Mouse (Mus musculus): ENCODE measurements at regions not wholly inside any gene's neighbourhood (a gene's known extent, or its start where the extent isn't known, plus 50 kb on each side); places are given as distances from the start of the nearest gene placed in this dataset.
A peak's percentile ranks its signal among the peaks of the same experiment; 100 is the strongest.

GRCm38 (mm10) chr19:27021930-27022329 lies 136.2 kb downstream of the Gm815 start:
- DNase-seq (ENCODE audit: low spot score), result no peak
- intact Hi-C loops (cut with DNase I), result no loop called here

GRCm38 (mm10) chr19:27022917-27023316 lies 137.2 kb downstream of the Gm815 start:
- DNase-seq (ENCODE audit: low spot score), result no peak
- intact Hi-C loops (cut with DNase I), result no loop called here

- no peak for DNase-seq (ENCODE audit: low spot score)
- intact Hi-C loops (cut with DNase I), result no loop called here
Observed at GRCm38 (mm10) chr19:27028834-27029233, 143.2 kb downstream of the Gm815 start.

GRCm38 (mm10) chr19:27031030-27031700 lies 145.5 kb downstream of the Gm815 start:
- no peak for DNase-seq (ENCODE audit: low spot score)
- intact Hi-C loops (cut with DNase I), result loop anchor here (10.0 kb wide), 2 partner anchors 134 to 184 kb away; partner anchors contain the start of gene Vldlr

- intact Hi-C loops (cut with DNase I), result loop anchor here (10.0 kb wide), 2 partner anchors 132 to 182 kb away; partner anchors contain the start of gene Vldlr
- no peak for DNase-seq (ENCODE audit: low spot score)
Observed at GRCm38 (mm10) chr19:27032621-27033020, 146.9 kb downstream of the Gm815 start.

- DNase-seq (ENCODE audit: low spot score), result no peak
- intact Hi-C loops (cut with DNase I), result loop anchor here (10.0 kb wide), 2 partner anchors 127 to 177 kb away; partner anchors contain the start of gene Vldlr
Observed at GRCm38 (mm10) chr19:27038298-27038697, 152.6 kb downstream of the Gm815 start.

- intact Hi-C loops (cut with DNase I), result loop anchor here (5.0 kb wide), 1 partner anchor 57 kb away; no protein-coding TSS in a partner anchor
Observed at GRCm38 (mm10) chr19:27040321-27041025, 154.8 kb downstream of the Gm815 start.

GRCm38 (mm10) chr19:27066449-27067181 lies 149.7 kb upstream of the Vldlr start:
- DNase-seq (ENCODE audit: low spot score), result no peak
- intact Hi-C loops (cut with DNase I), result no loop called here

More at GRCm38 (mm10) chr19:27040321-27041025, 154.8 kb downstream of the Gm815 start:
- no peak for DNase-seq (ENCODE audit: low spot score)

GRCm38 (mm10) chr19:27073281-27073680 lies 143.0 kb upstream of the Vldlr start:
- intact Hi-C loops (cut with DNase I), result no loop called here

GRCm38 (mm10) chr19:27075019-27075418 lies 141.3 kb upstream of the Vldlr start:
- intact Hi-C loops (cut with DNase I), result no loop called here
- DNase-seq (ENCODE audit: low spot score), result no peak

More at GRCm38 (mm10) chr19:27073281-27073680, 143.0 kb upstream of the Vldlr start:
- DNase-seq (ENCODE audit: low spot score), result no peak

- no peak for DNase-seq (ENCODE audit: low spot score)
- intact Hi-C loops (cut with DNase I), result no loop called here
Observed at GRCm38 (mm10) chr19:27076920-27077512, 139.3 kb upstream of the Vldlr start.

GRCm38 (mm10) chr19:27087344-27087743 lies 128.9 kb upstream of the Vldlr start:
- no peak for DNase-seq (ENCODE audit: low spot score)
- intact Hi-C loops (cut with DNase I), result no loop called here

- no peak for DNase-seq (ENCODE audit: low spot score)
- intact Hi-C loops (cut with DNase I), result no loop called here
Observed at GRCm38 (mm10) chr19:27087833-27088232, 128.5 kb upstream of the Vldlr start.

- intact Hi-C loops (cut with DNase I), result no loop called here
- no peak for DNase-seq (ENCODE audit: low spot score)
Observed at GRCm38 (mm10) chr19:27089099-27089498, 127.2 kb upstream of the Vldlr start.

- intact Hi-C loops (cut with DNase I), result no loop called here
- no peak for DNase-seq (ENCODE audit: low spot score)
Observed at GRCm38 (mm10) chr19:27091603-27092002, 124.7 kb upstream of the Vldlr start.

GRCm38 (mm10) chr19:27094777-27095478 lies 121.4 kb upstream of the Vldlr start:
- intact Hi-C loops (cut with DNase I), result loop anchor here (5.0 kb wide), 1 partner anchor 53 kb away; no protein-coding TSS in a partner anchor
- DNase-seq (ENCODE audit: low spot score), result no peak

GRCm38 (mm10) chr19:27099921-27100320 lies 116.4 kb upstream of the Vldlr start:
- peak; percentile 3 for DNase-seq (ENCODE audit: low spot score)
- intact Hi-C loops (cut with DNase I), result loop anchor here (5.0 to 10.0 kb wide), 3 partner anchors 58 to 205 kb away; no protein-coding TSS in a partner anchor

- no peak for DNase-seq (ENCODE audit: low spot score)
- intact Hi-C loops (cut with DNase I), result no loop called here
Observed at GRCm38 (mm10) chr19:27110437-27110836, 105.8 kb upstream of the Vldlr start.

GRCm38 (mm10) chr19:27120876-27121275 lies 95.4 kb upstream of the Vldlr start:
- intact Hi-C loops (cut with DNase I), result loop anchor here (5.0 to 10.0 kb wide), 2 partner anchors 94 to 296 kb away; partner anchors contain the start of gene Vldlr

More at GRCm38 (mm10) chr19:27120876-27121275, 95.4 kb upstream of the Vldlr start:
- DNase-seq (ENCODE audit: low spot score), result no peak
